Mouse (Mus musculus) E14TG2a.4 (cell line): ENCODE data around the gene Gcnt2.

Experiments used
- H3K27me3 ChIP-seq: 2 replicates; pipeline ENCODE4 v1.6.1; 2014; ENCODE audit warnings: low read length, control low read depth; ENCODE audit not compliant: insufficient read depth
- H3K36me3 ChIP-seq: 2 replicates; pipeline ENCODE4 v1.6.1; 2014; ENCODE audit warnings: low read length, control low read depth; ENCODE audit not compliant: insufficient read depth
- H3K4me1 ChIP-seq: replicated peaks from 2 replicates; pipeline ENCODE4 v1.6.1; 2014; ENCODE audit warnings: low read depth, low read length, control low read depth
- H3K4me3 ChIP-seq: replicated peaks from 2 replicates; pipeline ENCODE4 v1.5.1; 2014; ENCODE audit warnings: mild to moderate bottlenecking, low read length
- H3K9me3 ChIP-seq: 2 replicates; pipeline ENCODE4 v1.6.1; 2014; ENCODE audit warnings: low read length, control low read depth
- CTCF ChIP-seq: conservative IDR thresholded peaks from 2 replicates; pipeline ENCODE4 v1.5.1; 2014; ENCODE audit warnings: low read length
- NANOG ChIP-seq: IDR thresholded peaks from 2 replicates; pipeline ENCODE4 v1.6.1; 2014; ENCODE audit warnings: borderline replicate concordance, low read length, mixed read lengths
- POU5F1 ChIP-seq: IDR thresholded peaks from 2 replicates; pipeline ENCODE4 v1.6.1; 2014; ENCODE audit warnings: low read length, borderline replicate concordance

The Gcnt2 gene

GRCm38 (mm10) chr13:41008946-41009345, 149.4 kb downstream of the Gcnt2 start:
- Histone ChIP-seq H3K4me1 (peaks cover 20% of the 10 kb centered on the region), H3K27me3 (no peaks in the 10 kb centered on the region), H3K36me3 (peaks cover 100% of the 10 kb centered on the region), H3K9me3 (no peaks in the 10 kb centered on the region), H3K4me3 (no peak overlapping the region)
- TF ChIP-seq NANOG = no peak
- 0 out of 2 replicates have a peak, but pooled peaks have one; percentile 4 for TF ChIP-seq CTCF
- no peak for TF ChIP-seq POU5F1
